Mouse (Mus musculus) liver, embryonic 14.5 days (tissue): ENCODE results near the gene Folh1. TPM values are rescaled to one million over a fixed set of nuclear protein-coding genes. Genes with fewer than 3 reads are reported as not detected.

Source experiments
- ATAC-seq: fragments of 200-750 bp; cut with Nextera tagmentation; 2 replicates; pipeline ENCODE4 v1.8.0; 2017; ENCODE audit warnings: moderate number of reproducible peaks, mild to moderate bottlenecking, moderate library complexity; ENCODE audit not compliant: insufficient read depth
- DNase-seq, 3 experiments: peaks; one replicate each; pipeline ENCODE4 v3.0.0-alpha.2; 2012 to 2013; ENCODE audit warnings: low read depth in 3 of 3, low spot score in 3 of 3
- H3K27ac ChIP-seq: fragments of 300-500 bp; sonication (generic); 2 replicates; pipeline ENCODE4 v1.5.1; 2014; ENCODE audit warnings: moderate library complexity, mild to moderate bottlenecking, control low read depth, inconsistent platforms
- H3K27me3 ChIP-seq: fragments of 300-500 bp; sonication (generic); 2 replicates; pipeline ENCODE4 v1.6.1; 2014; ENCODE audit warnings: mild to moderate bottlenecking, low read length, moderate library complexity; ENCODE audit not compliant: control insufficient read depth, insufficient read depth
- H3K36me3 ChIP-seq: fragments of 300-500 bp; sonication (generic); replicated peaks from 2 replicates; pipeline ENCODE4 v1.6.1; 2014; ENCODE audit warnings: low read depth; ENCODE audit not compliant: control insufficient read depth, insufficient read depth
- H3K4me1 ChIP-seq, 2 experiments: fragments of 200-500 bp in 1 of 2; fragments of 300-500 bp in 1 of 2; sonication (generic) in 1 of 2; replicated peaks; 2 replicates each; pipeline ENCODE4 v1.6.1; 2012 to 2014; ENCODE audit warnings: antibody characterized with exemption in 1 of 2, inconsistent platforms in 1 of 2, low read length in 1 of 2; ENCODE audit not compliant: control insufficient read depth in 2 of 2, insufficient read depth in 2 of 2
- H3K4me2 ChIP-seq: fragments of 300-500 bp; sonication (generic); 2 replicates; pipeline ENCODE4 v1.6.1; 2014; ENCODE audit warnings: low read depth, mild to moderate bottlenecking, control low read depth, moderate library complexity
- H3K4me3 ChIP-seq, 2 experiments: fragments of 200-500 bp in 1 of 2; fragments of 300-500 bp in 1 of 2; sonication (generic) in 1 of 2; 2 replicates each; pipeline ENCODE4 v1.5.1; 2012 to 2014; ENCODE audit warnings: low read depth in 2 of 2, low read length in 2 of 2, mild to moderate bottlenecking in 2 of 2, control low read depth in 1 of 2, inconsistent platforms in 1 of 2, moderate library complexity in 1 of 2; ENCODE audit not compliant: insufficient read depth in 1 of 2
- H3K9ac ChIP-seq: fragments of 300-500 bp; sonication (generic); replicated peaks from 2 replicates; pipeline ENCODE4 v1.6.1; 2014; ENCODE audit warnings: mild to moderate bottlenecking, control low read depth, moderate library complexity
- H3K9me3 ChIP-seq: fragments of 300-500 bp; sonication (generic); 2 replicates; pipeline ENCODE4 v1.6.1; 2016; ENCODE audit warnings: low read length, mixed read lengths; ENCODE audit not compliant: control insufficient read depth
- CTCF ChIP-seq: IDR thresholded peaks from 2 replicates; pipeline ENCODE4 v1.5.1; 2016; ENCODE audit warnings: antibody characterized with exemption, low read depth, control low read depth
- EP300 ChIP-seq: IDR thresholded peaks from 2 replicates; pipeline ENCODE4 v1.6.1; 2016; ENCODE audit warnings: antibody characterized with exemption, low read depth
- WGBS: fragments of 180-500 bp; shearing (Covaris S2); extraction: QIAGEN DNeasy Blood & Tissue Kit; methylation state at CpG from one replicate; pipeline ENCODE4 v1.1.7; 2014; ENCODE audit not compliant: insufficient replicate concordance; 5-methylcytosine and 5-hydroxymethylcytosine counted together
- polyA plus RNA-seq, 2 experiments: library from polyadenylated mRNA; depleted of rRNA in 1 of 2; stranded (reverse) in 1 of 2; unstranded in 1 of 2; fragments of >200 nt; fragmentation: Nextera tagmentation in 1 of 2; extraction: Ambion mirVana in 1 of 2; gene quantifications; 2 replicates each; pipeline versions ENCODE4 v1.2.1 to v1.2.3; 2012 to 2014

Gene Folh1
- polyA plus RNA-seq, 2 experiments, result not detected

DNA sequence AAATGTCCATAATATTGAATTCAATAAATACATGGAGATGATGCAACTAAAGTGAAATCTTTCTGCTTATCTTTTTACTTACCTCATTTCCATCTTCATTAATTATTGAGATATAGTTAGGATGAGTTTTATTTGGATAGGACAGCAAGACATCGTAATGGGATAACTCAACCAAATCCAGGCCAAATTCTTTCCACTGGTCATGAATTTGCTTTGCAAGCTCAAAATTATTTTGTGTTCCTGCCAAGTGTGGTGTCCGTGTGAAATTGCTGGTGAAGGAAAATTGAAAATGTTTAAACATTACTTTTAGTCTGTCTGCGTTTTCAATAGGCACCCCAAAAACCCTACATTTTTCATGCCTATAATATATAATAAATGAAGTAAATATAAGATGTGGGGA lies 4.1 kb downstream of the Folh1 start:
- Histone ChIP-seq H3K27ac (no peak overlapping the region), H3K4me2 (no peak overlapping the region), H3K27me3 (no peaks in the 10 kb centered on the region), H3K9me3 (no peaks in the 10 kb centered on the region), H3K4me3 (no peak overlapping the region), H3K9ac (no peak overlapping the region), H3K36me3 (no peaks in the 10 kb centered on the region), H3K4me1 (no peaks in the 10 kb centered on the region)
- 74% methylated on average over 3 of the region's 3 CpGs for WGBS
- DNase-seq (no peak), ATAC-seq (no peak)
- no peak for TF ChIP-seq EP300
- TF ChIP-seq CTCF, result no peak

DNA sequence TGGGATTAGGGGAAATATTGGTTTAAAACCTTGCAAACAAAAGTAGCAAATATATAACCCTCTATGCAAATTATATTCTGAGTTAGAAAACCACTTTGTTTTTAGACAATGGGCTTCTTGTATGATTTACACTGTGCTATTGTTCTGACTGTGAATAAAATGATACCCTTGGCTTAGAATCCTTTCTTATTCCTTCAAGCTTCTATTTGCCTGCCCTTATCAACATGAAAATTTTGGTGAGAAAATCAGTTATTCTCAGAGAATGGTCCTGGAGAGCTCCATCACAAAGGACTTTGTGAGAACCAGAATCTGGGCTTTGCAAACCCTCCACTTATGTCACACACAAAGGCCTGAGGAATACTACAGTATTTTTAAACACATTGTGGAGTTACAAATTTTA lies 11.1 kb downstream of the Folh1 start:
- TF ChIP-seq CTCF (no peak), EP300 (no peak)

DNA sequence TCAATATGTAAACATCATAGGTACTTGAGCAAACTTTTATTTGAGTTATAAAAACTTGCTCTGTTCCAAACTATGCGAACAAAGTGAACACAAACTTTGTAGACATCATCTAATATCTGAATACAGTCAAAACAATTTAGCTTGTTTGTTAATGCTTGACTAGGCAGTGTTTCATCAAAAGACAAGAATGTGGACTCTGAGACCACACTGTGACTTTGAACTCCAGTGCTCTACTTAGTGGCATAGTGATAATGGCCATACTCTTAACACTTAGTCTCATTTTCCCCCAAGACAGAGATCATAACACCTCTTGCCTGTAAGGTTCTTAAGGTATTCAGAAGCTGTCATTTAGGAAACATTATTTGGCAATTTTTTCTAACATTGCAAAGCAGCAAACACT lies 15.0 kb downstream of the Folh1 start:
- H3K36me3 ChIP-seq, result no peaks in the 10 kb centered on the region
- 51% methylated on average over 1 of the region's 1 CpGs for WGBS
- H3K27ac ChIP-seq, result no peak overlapping the region
- H3K9me3 ChIP-seq, result no peaks in the 10 kb centered on the region
- no peak overlapping the region for H3K9ac ChIP-seq
- no peaks in the 10 kb centered on the region for H3K27me3 ChIP-seq
- H3K4me3 ChIP-seq, result no peak overlapping the region
- TF ChIP-seq CTCF, result no peak
- no peak for TF ChIP-seq EP300
- no peaks in the 10 kb centered on the region for H3K4me1 ChIP-seq
- ATAC-seq, result no peak
- no peak overlapping the region for H3K4me2 ChIP-seq
- no peak for DNase-seq

More for the DNA sequence above, 11.1 kb downstream of the Folh1 start:
- ATAC-seq (no peak), DNase-seq (no peak)
- H3K9me3 ChIP-seq, result no peaks in the 10 kb centered on the region
- H3K9ac ChIP-seq, result no peak overlapping the region
- H3K27me3 ChIP-seq, result no peaks in the 10 kb centered on the region
- H3K4me3 ChIP-seq, result no peak overlapping the region
- no peak overlapping the region for H3K27ac ChIP-seq
- H3K36me3 ChIP-seq, result no peaks in the 10 kb centered on the region
- no peak overlapping the region for H3K4me2 ChIP-seq
- no peaks in the 10 kb centered on the region for H3K4me1 ChIP-seq

DNA sequence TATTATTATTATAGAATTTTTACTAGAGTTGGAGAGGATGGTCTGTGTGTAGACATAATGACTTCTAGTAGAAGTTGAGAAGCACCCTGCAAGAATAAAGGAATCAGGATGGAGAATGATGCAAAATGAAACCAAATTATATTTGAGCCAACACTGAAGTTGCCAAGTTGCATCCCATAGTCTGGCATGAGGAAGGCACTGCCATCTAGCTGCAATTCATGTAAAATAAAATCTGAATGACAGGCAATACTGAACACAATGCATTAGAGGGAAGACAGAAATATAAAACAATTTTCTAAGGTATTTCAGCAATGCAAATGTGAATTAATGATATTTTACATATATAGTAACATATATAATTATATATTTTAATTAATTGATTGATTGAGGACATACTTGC lies 50.7 kb downstream of the Folh1 start:
- Histone ChIP-seq H3K9ac (no peak overlapping the region), H3K27ac (no peak overlapping the region), H3K27me3 (no peaks in the 10 kb centered on the region), H3K4me1 (no peaks in the 10 kb centered on the region), H3K9me3 (no peaks in the 10 kb centered on the region), H3K36me3 (no peaks in the 10 kb centered on the region), H3K4me3 (no peak overlapping the region), H3K4me2 (no peak overlapping the region)
- DNase-seq (no peak), ATAC-seq (no peak)
- no peak for TF ChIP-seq CTCF
- TF ChIP-seq EP300, result no peak

DNA sequence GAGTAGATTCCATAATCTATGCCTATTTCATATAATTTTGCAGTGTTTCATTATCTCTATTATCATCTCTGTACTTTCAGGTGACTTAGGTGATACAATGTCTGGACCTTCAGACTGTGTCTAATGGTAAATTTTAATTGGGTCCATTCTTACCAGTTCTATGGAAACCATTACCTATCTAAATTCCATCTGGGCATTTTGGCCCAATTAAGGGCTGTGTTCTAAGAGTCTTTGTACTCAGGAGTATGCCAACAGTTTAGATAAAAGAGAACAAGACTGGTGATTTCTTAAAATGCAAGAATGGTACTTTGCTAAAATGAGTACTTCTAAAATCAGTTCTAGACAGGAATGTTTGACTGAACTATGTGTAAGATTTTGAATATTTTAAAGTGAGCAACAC lies 87.7 kb downstream of the Folh1 start, which contains the start of gene Olfr292:
Gene Olfr292, plus strand, starts transcription at position 301 of the 400 bp plus-strand sequence.
- Histone ChIP-seq H3K27ac (no peak within 1 kb of the TSS), H3K4me3 (no peak within 1 kb of the TSS), H3K9ac (no peak within 1 kb of the TSS), H3K27me3 (no peaks in the 10 kb centered on the region), H3K9me3 (no peaks in the 10 kb centered on the region), H3K4me1 (no peaks in the 10 kb centered on the region), H3K36me3 (no peaks in the 10 kb centered on the region), H3K4me2 (no peak within 1 kb of the TSS)
- ATAC-seq (no peak), DNase-seq (no peak)
- TF ChIP-seq EP300 (no peak), CTCF (no peak)

Other genes with a start within 250 kb of the Folh1 start
- not detected in 2 replicates for gene Olfr295, start 192.1 kb downstream of the Folh1 start, polyA plus RNA-seq (2012; rRNA removed)
- gene Olfr295, start 192.1 kb downstream of the Folh1 start, polyA plus RNA-seq (2014; fragmentation: Nextera tagmentation; extraction: Ambion mirVana), result not detected in 2 replicates
- gene Olfr294, start 159.3 kb downstream of the Folh1 start, polyA plus RNA-seq (2012; rRNA removed), result not detected in 2 replicates
- gene Olfr294, start 159.3 kb downstream of the Folh1 start, polyA plus RNA-seq (2014; fragmentation: Nextera tagmentation; extraction: Ambion mirVana), result not detected in 2 replicates
- gene Olfr293, start 126.9 kb downstream of the Folh1 start, polyA plus RNA-seq (2012; rRNA removed), result not detected in 2 replicates
- not detected in 2 replicates for gene Olfr293, start 126.9 kb downstream of the Folh1 start, polyA plus RNA-seq (2014; fragmentation: Nextera tagmentation; extraction: Ambion mirVana)
- gene Olfr292, start 87.6 kb downstream of the Folh1 start, polyA plus RNA-seq (2012; rRNA removed), result not detected in 2 replicates
- gene Olfr292, start 87.6 kb downstream of the Folh1 start, polyA plus RNA-seq (2014; fragmentation: Nextera tagmentation; extraction: Ambion mirVana), result not detected in 2 replicates
- not detected in 2 replicates for gene Vmn2r77, start 19.1 kb upstream of the Folh1 start, polyA plus RNA-seq (2012; rRNA removed)
- gene Vmn2r77, start 19.1 kb upstream of the Folh1 start, polyA plus RNA-seq (2014; fragmentation: Nextera tagmentation; extraction: Ambion mirVana), result not detected in 2 replicates
- 0.01 TPM in 1 of 2 replicates, not detected in the other for gene Vmn2r78, start 139.2 kb upstream of the Folh1 start, polyA plus RNA-seq (2012; rRNA removed)
- 0.01 TPM in 1 of 2 replicates, not detected in the other for gene Vmn2r78, start 139.2 kb upstream of the Folh1 start, polyA plus RNA-seq (2014; fragmentation: Nextera tagmentation; extraction: Ambion mirVana)
- not detected in 2 replicates for gene Vmn2r79, start 220.2 kb upstream of the Folh1 start, polyA plus RNA-seq (2012; rRNA removed)
- not detected in 2 replicates for gene Vmn2r79, start 220.2 kb upstream of the Folh1 start, polyA plus RNA-seq (2014; fragmentation: Nextera tagmentation; extraction: Ambion mirVana)